Mouse (Mus musculus): Measurements from ENCODE around the gene Mcrip1.
A peak's percentile ranks its signal among the peaks of the same experiment; 100 is the strongest.
"Not testable (repeated sequence)": the region's sequence is repeated elsewhere in the genome, so short reads cannot be mapped to it uniquely, and the experiment has no call there.

The Mcrip1 gene

GRCm38 (mm10) chr11:120575046-120575445, 25.5 kb upstream of the Mcrip1 start:
- DNase-seq (ENCODE audit: low spot score) = no peak

- DNase-seq (ENCODE audit: low spot score) = no peak
Observed at GRCm38 (mm10) chr11:120574278-120574600, 24.7 kb upstream of the Mcrip1 start.

DNA sequence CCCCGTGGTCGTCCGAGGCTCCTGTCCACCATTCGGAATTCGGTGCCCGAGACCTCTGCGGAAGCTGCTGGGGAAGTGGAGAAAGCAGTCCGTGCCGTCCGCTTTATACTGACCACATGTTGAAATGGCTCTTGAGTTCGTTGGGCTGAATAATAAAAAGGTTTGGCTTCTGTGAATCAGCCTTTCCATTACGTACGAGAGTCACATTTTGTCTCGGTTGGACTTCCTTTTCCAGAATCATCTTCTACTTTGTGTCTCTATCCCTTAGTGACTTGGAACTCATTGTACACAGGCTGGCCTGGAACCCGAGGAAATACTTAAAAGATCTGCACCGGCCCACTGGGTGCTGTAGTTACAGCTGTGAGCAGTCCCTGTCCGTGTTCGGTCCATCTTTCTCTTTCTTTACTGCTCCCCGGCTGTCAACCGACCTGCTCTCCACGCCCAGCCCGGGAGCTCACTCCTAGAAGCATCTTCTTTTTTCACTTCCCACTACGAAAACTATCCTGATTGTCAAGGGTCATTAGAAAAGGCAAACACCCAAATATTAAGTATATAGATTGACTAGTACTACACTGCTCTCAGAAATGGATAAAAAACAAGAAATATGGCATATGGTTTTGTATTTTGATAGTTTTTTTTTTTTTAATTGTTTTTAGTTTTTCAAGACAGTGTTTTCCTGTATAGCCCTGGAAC, 24.2 kb upstream of the Mcrip1 start:
- no peak for DNase-seq (ENCODE audit: low spot score)

DNA sequence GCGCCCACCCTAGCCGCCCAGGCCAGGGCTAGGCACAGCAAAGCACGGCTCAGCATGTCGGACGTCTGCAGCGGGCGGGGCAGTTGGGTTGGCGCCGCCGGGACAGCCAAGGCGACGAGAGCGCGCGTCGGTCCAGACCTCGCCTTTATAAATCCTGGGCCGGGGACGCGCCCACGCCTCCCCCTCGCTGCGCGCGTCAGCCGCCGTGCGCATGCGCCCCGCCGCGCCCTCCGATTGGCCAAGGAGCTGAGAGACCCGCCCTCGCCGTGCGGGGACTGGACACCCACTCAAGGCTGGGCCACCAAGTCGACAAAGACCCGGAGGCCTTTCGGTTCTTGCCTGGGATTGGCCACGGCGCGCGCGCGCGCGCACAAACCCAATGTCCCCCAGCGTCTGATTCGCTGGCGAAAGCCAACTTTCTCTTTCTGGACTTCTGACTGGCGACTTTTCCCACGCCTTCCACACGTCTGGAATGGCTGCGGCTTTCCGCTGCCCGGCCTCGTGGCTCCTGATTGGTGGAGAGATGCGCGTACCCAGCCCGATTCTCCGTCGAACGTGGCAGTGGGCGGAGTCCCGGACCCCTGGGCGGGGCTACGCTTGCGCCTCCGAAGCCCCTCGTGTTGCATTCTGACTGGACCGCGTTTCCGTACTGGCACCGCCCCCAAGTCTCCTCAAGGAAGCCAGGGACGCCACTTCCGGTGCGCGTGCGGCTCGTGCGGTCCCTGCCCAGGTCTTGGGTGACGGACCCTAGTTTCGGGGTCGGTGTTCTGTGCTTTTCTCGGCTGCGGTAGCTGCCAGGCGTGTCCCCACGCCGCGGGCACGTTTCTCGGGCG, 23.4 kb upstream of the Mcrip1 start, which contains the start of gene P4hb:
TSS of gene P4hb (minus strand) at position 502 of the 833 bp plus-strand sequence.
- peak; percentile 100 for DNase-seq (ENCODE audit: low spot score)

DNA sequence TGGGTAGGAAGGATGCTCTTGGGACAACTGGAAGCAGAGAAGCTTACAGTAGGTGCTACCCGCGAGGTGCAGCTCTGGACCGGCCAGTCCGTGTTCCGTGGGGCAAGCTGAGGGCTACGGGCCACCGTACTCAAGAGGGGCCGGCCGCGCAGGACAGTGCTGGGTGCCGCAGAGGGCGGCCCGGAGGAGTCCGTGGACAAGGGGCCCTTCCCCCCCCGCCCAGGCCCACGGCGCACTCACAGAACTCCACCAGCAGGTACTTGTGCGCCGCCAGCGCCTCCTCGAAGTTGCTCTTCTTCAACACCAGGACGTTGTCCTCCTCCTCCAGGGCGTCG, 22.9 kb upstream of the Mcrip1 start:
- no peak for DNase-seq (ENCODE audit: low spot score)

DNA sequence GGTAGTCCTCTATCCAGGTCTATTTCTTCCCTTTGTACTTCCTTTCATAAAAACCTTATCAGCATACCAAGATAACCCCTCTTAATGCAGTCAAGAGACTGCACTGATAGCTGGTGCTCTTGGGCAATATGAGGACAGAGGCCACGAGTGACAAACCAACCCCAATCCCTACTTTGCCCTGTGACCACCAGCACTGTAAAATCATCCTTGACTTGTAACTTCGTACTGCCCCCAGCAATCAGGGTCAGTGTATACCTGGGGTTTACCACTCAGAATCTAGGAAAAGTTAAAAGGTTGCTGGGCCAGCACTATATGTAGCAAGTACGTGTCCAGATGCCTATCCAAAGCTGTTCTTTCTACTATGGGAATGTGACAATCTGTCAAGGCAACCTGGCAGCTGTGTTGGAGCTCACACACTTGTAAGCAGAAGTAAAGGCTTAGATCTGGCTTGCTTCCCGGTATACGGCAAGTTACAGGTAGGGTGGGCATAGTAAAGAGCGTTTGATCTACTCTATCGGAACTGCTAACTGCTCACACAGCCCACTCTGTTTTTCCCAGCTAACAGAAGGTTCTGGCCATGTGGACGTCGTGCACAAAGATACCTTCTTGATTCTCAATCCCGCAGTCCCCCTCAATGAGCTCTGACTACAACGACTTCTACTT, 22.4 kb upstream of the Mcrip1 start:
- DNase-seq (ENCODE audit: low spot score) = no peak

DNA sequence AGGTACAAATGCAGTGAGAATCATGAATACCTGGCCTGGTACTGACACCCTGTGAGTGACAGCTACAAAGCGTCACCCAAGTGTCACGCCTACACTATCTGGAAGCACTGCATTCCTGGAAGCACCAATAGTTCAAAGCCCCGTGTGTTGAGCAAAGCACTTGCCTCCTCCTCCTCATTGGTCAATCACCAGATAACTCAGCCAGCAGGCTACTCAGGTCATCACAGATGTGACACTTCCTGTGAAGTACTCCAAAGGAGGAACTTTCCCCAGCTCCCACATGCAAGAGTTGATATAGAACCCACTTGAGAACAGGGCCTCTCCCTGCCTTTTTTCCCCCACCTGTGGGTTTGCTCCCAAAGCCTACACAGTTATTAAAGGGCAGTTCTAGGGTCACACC, 21.6 kb upstream of the Mcrip1 start:
- DNase-seq (ENCODE audit: low spot score) = peak; percentile 79

DNA sequence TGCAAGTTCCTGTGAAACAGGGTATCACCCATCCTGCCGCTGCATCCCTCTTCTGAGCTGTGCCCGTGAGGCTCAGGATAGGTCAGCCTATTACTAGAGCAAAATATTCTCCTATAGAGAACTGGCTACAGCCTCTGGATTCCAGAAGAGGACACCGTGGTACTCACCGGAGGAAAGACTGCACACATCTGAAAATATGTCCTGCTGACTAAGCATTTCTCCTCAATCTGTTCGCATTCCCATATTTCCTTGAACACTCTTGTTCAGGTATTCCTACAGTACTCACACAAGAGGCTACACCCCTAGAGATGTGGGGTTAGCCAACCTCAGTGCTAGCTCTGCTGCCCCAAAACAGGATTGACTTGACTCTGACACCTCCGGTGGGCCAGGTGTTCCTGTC, 18.8 kb upstream of the Mcrip1 start:
- no peak for DNase-seq (ENCODE audit: low spot score)

DNA sequence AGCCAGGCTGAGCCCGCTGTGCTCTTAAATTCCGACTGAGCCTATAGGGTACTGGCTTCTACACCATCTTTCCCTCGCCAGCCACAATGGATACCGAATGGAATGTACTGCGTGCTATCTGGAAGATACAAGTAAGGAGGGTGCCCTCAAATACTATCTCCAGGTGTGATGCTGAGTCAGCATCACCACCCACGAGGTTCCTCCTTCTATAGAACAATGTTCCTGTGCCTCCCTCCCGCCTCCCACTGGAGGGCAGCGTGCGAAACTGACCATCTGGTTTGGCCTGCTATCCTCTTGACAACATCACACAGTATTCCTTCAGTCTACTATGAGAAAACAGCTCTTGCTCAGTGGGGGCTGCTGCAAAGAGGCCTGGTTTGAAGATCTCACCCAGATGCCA, 15.6 kb upstream of the Mcrip1 start:
- no peak for DNase-seq (ENCODE audit: low spot score)

- no peak for DNase-seq (ENCODE audit: low spot score)
Observed at GRCm38 (mm10) chr11:120562949-120563348, 13.4 kb upstream of the Mcrip1 start.

DNA sequence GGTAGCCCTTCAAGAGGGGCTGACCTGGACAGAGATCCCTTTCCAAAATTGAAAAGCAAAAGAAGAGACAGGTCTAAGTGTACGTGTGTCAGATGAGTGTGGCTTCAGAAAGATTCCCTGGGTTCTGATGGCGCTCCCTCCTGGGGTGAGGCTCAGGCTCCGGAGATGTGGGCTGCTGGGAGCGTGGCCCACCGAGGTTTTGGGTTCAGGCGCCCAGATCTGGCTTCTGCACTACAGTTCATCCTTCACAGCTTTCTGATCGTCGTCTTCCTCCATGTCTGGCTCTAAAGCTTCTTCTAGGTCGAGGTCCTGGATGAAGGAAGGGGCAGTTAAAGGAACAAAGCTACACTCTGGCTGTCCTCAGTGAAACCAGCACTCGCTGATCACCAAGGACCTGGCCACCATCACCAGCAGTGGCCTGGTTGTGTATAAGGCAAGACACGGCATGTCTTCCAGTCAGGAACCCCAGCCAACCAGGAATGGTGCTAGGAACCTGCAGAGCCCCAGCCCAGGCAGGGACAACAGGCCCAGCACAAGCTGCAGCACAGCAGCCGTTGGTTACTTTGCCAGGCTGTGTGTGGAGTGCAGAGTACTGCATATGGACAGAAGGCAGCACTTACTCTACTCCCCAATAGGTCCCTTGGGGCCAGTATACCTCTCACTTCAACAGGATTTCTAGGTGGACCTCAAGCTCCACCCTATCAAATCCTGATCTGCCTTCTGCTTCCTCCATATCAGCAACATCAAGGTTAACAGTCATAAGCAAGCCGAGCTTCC, 11.6 kb upstream of the Mcrip1 start:
- no peak for DNase-seq (ENCODE audit: low spot score)

DNA sequence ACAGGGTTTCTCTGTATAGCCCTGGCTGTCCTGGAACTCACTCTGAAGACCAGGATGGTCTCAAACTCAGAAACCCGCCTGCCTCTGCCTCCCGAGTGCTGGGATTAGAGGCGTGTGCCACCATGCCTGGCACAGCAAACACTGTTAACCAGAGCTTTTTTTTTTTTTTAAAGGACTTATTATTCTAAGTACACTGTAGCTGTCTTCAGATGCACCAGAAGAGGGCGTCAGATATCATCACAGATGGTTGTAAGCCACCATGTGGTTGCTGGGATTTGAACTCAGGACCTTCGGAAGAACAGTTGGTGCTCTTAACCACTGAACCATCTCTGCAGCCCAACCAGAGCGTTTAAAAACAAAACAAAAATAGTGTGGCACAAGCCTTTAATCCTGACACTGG, 9.3 kb upstream of the Mcrip1 start:
- not testable (repeated sequence) for DNase-seq (ENCODE audit: low spot score)

GRCm38 (mm10) chr11:120555260-120555659, 5.7 kb upstream of the Mcrip1 start:
- DNase-seq (ENCODE audit: low spot score) = peak; percentile 39

DNA sequence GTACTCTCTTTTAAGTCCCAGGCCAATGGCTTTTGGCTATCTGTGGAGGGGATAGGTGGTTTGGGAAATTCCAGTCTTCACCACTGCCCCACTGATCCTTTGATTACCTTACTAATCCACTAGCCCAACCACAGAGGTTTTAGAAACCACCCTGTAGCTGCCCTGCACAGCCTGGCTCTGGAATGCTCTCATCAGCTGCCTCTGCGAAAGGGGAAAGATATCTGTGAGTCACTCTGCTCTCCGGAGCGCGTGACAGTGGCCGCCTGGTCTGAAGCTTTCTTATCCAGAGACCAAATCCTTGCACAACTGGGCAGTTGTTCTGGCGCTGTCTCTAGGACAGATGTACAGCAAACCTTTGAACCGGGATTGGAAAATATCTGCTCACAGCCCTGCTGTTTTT, 5.3 kb upstream of the Mcrip1 start:
- DNase-seq (ENCODE audit: low spot score) = peak; percentile 79

- no peak for DNase-seq (ENCODE audit: low spot score)
Observed at GRCm38 (mm10) chr11:120552736-120553135, 3.2 kb upstream of the Mcrip1 start.

- no peak for DNase-seq (ENCODE audit: low spot score)
Observed at GRCm38 (mm10) chr11:120550810-120551440, 1.4 kb upstream of the Mcrip1 start, which contains the start of gene Ppp1r27. Gene Ppp1r27, minus strand, starts transcription at chr11:120551132.

DNA sequence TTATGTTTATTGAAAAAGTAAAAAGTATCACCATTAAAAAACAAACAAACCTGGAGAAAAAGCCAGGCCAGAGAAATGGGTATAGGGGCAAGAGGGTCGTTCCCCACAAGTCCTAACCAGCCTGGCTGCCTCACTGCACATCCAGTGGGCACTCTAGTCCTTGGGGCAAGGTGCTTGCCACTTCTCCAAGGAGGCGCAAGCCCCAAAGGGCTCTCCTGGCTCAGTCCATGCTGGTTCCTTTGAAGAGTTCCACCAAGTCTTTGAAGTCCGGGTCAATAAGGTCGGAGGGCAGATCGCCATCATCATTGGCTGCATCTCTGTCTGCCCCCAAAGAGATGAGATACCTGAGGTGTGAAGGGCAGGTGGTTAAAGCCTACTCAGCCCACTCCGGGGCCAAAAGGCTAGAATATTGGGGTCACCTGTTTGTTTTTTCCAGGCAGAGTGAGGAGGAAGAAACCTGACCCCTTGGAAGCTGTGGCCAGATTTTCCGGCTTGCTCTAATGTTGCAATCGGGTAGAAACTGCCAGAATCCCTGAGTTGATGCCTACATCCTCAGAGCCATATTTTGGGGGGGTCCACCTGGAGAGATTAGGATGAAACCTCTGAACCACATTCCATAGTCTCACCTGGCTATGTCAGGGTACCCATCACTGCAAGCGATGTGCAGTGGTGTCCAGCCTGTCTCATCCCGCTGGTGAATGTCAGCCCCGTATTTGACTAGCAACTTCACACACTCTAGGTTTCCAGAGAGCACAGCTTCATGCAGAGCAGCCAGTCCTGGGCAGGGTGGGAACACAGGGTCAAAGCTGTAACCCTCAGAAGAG, 671 bp upstream of the Mcrip1 start:
- DNase-seq (ENCODE audit: low spot score) = no peak

- DNase-seq (ENCODE audit: low spot score) = no peak
Observed at GRCm38 (mm10) chr11:120548786-120549167, 750 bp downstream of the Mcrip1 start.

GRCm38 (mm10) chr11:120548214-120548613, 1.3 kb downstream of the Mcrip1 start:
- DNase-seq (ENCODE audit: low spot score) = no peak

DNA sequence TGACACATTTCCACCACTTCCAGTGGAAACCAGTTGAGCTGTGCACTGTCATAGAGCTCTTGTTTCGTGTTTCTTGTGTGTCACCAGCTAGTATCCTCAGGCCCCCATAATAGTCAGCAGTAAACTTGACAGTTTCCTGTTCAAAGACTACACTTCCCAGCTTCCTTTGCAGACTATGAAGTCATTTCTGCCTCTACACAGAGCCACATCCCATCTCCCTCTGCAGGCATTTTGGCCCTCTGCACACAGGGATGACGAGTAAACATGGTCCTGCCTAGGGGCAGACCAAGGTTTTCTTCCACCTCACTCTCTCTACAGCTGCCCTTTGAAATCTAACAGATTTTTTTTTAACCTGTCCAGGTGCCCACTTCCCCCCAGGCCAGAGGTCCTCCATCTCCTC, 2.1 kb downstream of the Mcrip1 start:
- no peak for DNase-seq (ENCODE audit: low spot score)

DNA sequence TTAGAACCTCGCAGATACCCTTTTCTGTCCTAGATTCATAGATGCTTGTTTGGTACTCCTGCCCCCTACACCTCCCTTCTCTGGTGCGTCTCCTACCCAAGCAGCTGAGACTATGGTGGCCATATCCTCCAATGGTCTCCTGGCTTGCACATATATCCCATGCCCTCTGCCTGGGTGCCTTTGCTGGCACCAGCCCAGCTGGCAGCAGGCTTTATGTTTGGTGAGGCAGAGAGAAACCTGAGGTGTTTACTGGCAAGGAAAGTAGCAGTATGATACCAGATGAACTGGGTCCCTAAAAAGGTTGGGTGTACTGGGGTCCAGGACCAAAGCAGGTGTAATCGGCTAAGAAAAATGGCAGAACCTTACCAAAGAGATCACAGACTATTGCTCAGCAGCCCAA, 3.6 kb downstream of the Mcrip1 start:
- DNase-seq (ENCODE audit: low spot score) = no peak

All from yolk sac, embryonic 10.5 days (tissue).